Mouse (Mus musculus) limb, embryonic 15.5 days (tissue): ENCODE data around the gene Yap1. TPM values are rescaled to one million over a fixed set of nuclear protein-coding genes. Genes with fewer than 3 reads are reported as not detected.

Experiments
- ATAC-seq: fragments of 200-750 bp; cut with Nextera tagmentation; 2 replicates; pipeline ENCODE4 v1.8.0; 2017; ENCODE audit warnings: low read depth, moderate TSS enrichment; ENCODE audit not compliant: insufficient number of reproducible peaks, low FRiP score, low TSS enrichment
- H3K27ac ChIP-seq: fragments of 300-500 bp; sonication (generic); 2 replicates; pipeline ENCODE4 v1.5.1; 2015; ENCODE audit warnings: moderate library complexity, mild to moderate bottlenecking, inconsistent platforms
- H3K27me3 ChIP-seq: fragments of 300-500 bp; sonication (generic); 2 replicates; pipeline ENCODE4 v1.6.1; 2015; ENCODE audit warnings: inconsistent platforms
- H3K36me3 ChIP-seq: fragments of 300-500 bp; sonication (generic); 2 replicates; pipeline ENCODE4 v1.6.1; 2015; ENCODE audit warnings: inconsistent platforms
- H3K4me1 ChIP-seq: fragments of 300-500 bp; sonication (generic); 2 replicates; pipeline ENCODE4 v1.6.1; 2015; ENCODE audit warnings: inconsistent platforms
- H3K4me2 ChIP-seq: fragments of 300-500 bp; sonication (generic); 2 replicates; pipeline ENCODE4 v1.6.1; 2015; ENCODE audit warnings: mild to moderate bottlenecking, inconsistent platforms
- H3K4me3 ChIP-seq: fragments of 300-500 bp; sonication (generic); 2 replicates; pipeline ENCODE4 v1.5.1; 2015; ENCODE audit warnings: mild to moderate bottlenecking, inconsistent platforms
- H3K9ac ChIP-seq: fragments of 300-500 bp; sonication (generic); 2 replicates; pipeline ENCODE4 v1.6.1; 2015; ENCODE audit warnings: inconsistent platforms
- H3K9me3 ChIP-seq: fragments of 300-500 bp; sonication (generic); 2 replicates; pipeline ENCODE4 v1.6.1; 2016; ENCODE audit warnings: inconsistent platforms
- WGBS: fragments of 180-500 bp; shearing (Covaris S2); methylation state at CpG from one replicate; pipeline ENCODE4 v1.1.7; 2015; 5-methylcytosine and 5-hydroxymethylcytosine counted together
- polyA plus RNA-seq: library from polyadenylated mRNA; unstranded; fragments of >200 nt; fragmentation: Nextera tagmentation; extraction: Ambion mirVana; gene quantifications from 2 replicates; pipeline ENCODE4 v1.2.1, GENCODE M21; 2015

Gene Yap1
- polyA plus RNA-seq, 1 experiment from 2014 or later, result 41.1 TPM

DNA sequence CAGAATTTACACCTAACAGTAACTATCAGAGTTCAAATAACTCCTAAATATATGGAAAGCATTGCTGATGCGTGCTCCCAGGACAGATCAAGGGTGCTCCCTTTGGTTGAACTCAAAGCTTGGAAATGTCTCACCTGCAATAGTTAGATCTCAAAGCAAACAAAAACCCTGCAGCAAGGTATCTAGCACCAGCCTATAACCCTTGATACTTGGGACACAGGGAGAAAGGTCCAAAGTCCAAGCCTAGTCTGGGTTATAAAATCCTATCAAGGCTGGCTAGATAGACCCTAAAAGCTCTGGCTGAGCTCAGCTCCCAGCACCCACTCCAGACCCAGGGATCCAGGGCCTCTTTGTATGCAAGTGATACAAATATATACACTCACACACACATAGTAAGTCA, 36.4 kb downstream of the Yap1 start:
- Histone ChIP-seq H3K9me3 (no peaks in the 10 kb centered on the region), H3K4me3 (no peak overlapping the region), H3K36me3 (peaks cover 23% of the 10 kb centered on the region; the same call in 1 of the 2 replicates), H3K27me3 (no peaks in the 10 kb centered on the region), H3K4me2 (no peak overlapping the region), H3K27ac (no peak overlapping the region), H3K4me1 (peaks cover 17% of the 10 kb centered on the region), H3K9ac (no peak overlapping the region)
- WGBS, result 87% methylated on average over 1 of the region's 1 CpGs
- ATAC-seq, result no peak

DNA sequence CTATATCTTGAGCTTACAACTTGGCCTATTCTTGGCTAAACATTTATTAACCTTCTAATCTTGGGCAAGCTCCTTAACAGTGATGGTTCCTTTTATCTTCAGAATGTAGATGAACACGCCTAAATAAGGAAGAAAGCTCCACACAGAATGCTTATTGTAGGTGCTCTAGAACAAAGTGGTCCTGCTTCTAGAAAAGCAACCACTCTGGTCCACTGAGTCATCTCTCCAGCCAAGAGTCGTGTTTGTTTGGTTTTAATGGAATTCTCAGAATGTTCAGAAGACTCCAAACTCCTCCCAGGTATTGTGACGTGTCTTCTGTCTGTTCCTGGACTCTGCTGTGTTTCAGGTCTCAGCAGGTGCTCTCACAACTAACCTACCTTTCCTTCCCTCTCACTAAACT, 38.8 kb downstream of the Yap1 start:
- no peak for ATAC-seq
- Histone ChIP-seq H3K36me3 (peaks cover 19% of the 10 kb centered on the region; the same call in 1 of the 2 replicates), H3K27me3 (no peaks in the 10 kb centered on the region), H3K4me1 (peaks cover 40% of the 10 kb centered on the region), H3K9ac (no peak overlapping the region), H3K4me3 (no peak overlapping the region), H3K4me2 (no peak overlapping the region), H3K9me3 (no peaks in the 10 kb centered on the region), H3K27ac (no peak overlapping the region)
- 58% methylated on average over 3 of the region's 3 CpGs for WGBS

DNA sequence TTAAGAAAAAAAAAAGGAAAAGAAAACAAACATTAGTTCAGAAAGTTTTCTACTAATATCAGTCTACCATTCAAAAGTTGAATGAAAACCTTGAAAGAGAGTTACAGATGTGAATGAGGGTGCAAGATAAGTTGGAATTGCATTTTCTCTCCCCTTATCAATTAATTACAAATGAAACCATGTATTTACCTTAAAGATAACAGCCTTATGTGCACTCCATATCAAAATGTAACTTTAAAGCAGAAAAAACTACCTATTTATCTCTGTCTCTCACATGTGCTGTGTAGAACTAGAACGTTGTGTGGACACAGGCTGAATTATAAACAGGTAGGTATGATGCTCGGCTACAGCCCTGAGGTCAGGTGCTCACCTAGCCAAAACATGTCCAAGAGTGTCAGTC, 40.5 kb downstream of the Yap1 start:
- Histone ChIP-seq H3K36me3 (0 out of 2 replicates have a peak, but pooled peaks cover 12% of the 10 kb centered on the region), H3K4me2 (no peak overlapping the region), H3K4me1 (peaks cover 55% of the 10 kb centered on the region), H3K9me3 (no peaks in the 10 kb centered on the region), H3K27me3 (no peaks in the 10 kb centered on the region), H3K4me3 (no peak overlapping the region), H3K9ac (no peak overlapping the region), H3K27ac (no peak overlapping the region)
- 80% methylated on average over 2 of the region's 2 CpGs for WGBS
- no peak for ATAC-seq

DNA sequence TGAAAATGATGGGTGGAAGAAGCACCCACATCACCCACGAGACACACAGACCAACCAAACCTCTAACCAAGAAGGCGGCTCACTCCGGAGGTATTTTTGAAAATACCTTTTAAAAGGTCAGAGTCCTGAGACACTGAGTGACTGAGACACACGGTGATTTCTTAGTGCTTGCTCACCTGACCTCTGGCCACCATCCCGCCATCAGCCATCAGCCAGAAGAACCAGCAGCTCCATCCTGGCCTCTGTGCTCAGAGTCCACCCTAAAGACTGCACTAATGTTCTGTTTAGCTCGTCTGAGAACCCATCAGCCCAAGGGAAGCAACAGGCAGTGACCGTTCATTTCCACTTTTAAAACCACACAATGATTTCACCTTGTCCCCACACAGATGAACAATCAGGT, 41.5 kb downstream of the Yap1 start:
- H3K36me3 ChIP-seq, result 0 out of 2 replicates have a peak, but pooled peaks cover 6% of the 10 kb centered on the region
- no peaks in the 10 kb centered on the region for H3K9me3 ChIP-seq
- no peak for ATAC-seq
- H3K9ac ChIP-seq, result no peak overlapping the region
- H3K27me3 ChIP-seq, result no peaks in the 10 kb centered on the region
- no peak overlapping the region for H3K4me2 ChIP-seq
- H3K4me1 ChIP-seq, result peaks cover 52% of the 10 kb centered on the region
- H3K4me3 ChIP-seq, result no peak overlapping the region
- WGBS, result 65% methylated on average over 7 of the region's 7 CpGs
- 0 out of 2 replicates have a peak overlapping the region, but pooled peaks have one; percentile 84 for H3K27ac ChIP-seq

DNA sequence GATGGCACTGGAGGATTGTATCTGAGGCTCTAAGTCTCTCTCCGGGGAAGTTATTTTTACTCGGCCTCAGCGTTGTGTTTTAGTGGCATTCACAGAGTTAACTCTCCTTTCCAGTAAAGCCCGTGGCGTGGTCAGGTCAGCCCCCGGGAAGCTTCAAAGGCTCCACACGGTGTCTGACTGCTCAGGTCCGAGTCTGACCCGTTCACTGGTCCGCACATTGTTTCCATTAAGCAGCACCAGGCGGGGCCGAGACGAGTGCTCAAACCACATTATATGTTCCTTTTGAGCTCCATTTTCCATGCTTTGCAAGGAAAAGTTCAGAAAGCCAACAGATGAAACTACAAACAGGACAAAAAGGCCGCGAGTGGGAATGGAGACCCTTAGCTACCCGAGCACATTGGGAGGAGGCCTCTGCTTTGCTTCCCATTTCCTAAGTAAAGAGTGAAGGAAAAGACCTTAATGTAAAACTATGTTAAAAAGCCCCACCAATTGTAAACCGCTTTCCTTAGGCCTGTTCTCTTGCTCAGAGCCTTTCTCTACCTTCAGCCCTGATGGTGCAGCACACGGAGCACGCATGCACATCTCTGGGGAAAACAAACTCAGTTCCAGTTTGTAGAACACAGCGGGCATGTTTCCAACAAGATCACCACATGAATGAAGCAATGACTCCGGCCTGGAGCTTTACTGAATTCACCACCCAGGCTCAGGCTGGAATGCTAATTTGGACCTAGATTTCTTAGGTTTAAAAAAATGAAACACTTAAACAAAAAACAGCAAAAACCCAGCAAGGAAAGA, 42.8 kb downstream of the Yap1 start:
- Histone ChIP-seq H3K4me1 (peaks cover 56% of the 10 kb centered on the region), H3K4me2 (peak overlapping the region; percentile 10), H3K4me3 (no peak overlapping the region), H3K27ac (peak overlapping the region; percentile 84), H3K9ac (no peak overlapping the region), H3K36me3 (0 out of 2 replicates have a peak, but pooled peaks cover 5% of the 10 kb centered on the region), H3K9me3 (no peaks in the 10 kb centered on the region), H3K27me3 (no peaks in the 10 kb centered on the region)
- 17% methylated on average over 21 of the region's 21 CpGs for WGBS
- no peak for ATAC-seq

DNA sequence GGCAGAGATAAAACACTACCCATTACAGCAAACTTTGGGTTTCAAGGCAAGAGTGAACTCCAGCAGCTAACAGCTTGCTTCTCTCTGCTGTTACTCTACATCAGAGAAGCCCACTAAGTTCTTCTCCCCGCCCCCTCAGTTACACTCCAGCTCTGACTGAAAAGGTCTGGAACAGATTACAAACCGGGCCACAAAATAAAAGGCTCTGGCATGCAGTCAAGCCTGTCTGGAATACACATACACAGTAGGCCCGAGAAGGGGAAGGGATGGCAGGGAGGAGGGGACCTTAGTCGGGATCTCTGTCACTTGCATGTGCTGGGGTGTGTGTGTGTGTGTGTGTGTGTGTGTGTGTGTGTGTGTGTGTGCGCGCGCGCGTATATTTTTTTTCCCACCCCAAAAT, 44.0 kb downstream of the Yap1 start:
- H3K9ac ChIP-seq, result no peak overlapping the region

DNA sequence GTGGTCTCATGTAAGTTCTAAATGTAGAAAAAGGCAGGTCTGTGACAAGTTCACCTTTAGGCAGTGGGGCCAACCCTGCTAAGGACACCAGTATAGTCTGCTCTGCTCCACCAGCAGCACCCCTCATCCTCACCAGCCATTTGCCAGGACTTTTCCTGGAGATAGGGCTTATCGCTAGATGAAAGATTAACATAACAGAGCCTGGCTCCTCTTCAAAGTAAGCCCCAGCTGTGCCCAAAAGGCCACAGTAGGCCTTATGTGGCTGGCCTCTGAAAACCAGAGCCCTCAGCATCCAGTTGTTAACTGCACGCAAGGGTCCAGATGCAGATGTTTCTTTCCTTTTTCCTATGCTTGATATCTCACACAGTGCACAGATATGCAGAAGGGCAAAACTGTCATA, 45.1 kb downstream of the Yap1 start:
- 70% methylated on average over 2 of the region's 2 CpGs for WGBS
- H3K4me2 ChIP-seq, result no peak overlapping the region
- no peak overlapping the region; the same call in none of the 2 replicates for H3K27ac ChIP-seq
- H3K27me3 ChIP-seq, result no peaks in the 10 kb centered on the region
- ATAC-seq, result no peak
- H3K9ac ChIP-seq, result no peak overlapping the region
- peaks cover 14% of the 10 kb centered on the region for H3K36me3 ChIP-seq
- H3K4me1 ChIP-seq, result peaks cover 44% of the 10 kb centered on the region
- no peak overlapping the region for H3K4me3 ChIP-seq
- H3K9me3 ChIP-seq, result no peaks in the 10 kb centered on the region

More for the DNA sequence above, 44.0 kb downstream of the Yap1 start:
- no peaks in the 10 kb centered on the region for H3K9me3 ChIP-seq
- no peaks in the 10 kb centered on the region for H3K27me3 ChIP-seq
- peaks cover 51% of the 10 kb centered on the region for H3K4me1 ChIP-seq
- WGBS, result 19% methylated on average over 8 of the region's 9 CpGs
- ATAC-seq, result peak; percentile 90
- H3K36me3 ChIP-seq, result peaks cover 8% of the 10 kb centered on the region; the same call in 1 of the 2 replicates
- H3K4me3 ChIP-seq, result no peak overlapping the region
- H3K4me2 ChIP-seq, result 0 out of 2 replicates have a peak overlapping the region, but pooled peaks have one; percentile 1
- peak overlapping the region; percentile 84 for H3K27ac ChIP-seq

DNA sequence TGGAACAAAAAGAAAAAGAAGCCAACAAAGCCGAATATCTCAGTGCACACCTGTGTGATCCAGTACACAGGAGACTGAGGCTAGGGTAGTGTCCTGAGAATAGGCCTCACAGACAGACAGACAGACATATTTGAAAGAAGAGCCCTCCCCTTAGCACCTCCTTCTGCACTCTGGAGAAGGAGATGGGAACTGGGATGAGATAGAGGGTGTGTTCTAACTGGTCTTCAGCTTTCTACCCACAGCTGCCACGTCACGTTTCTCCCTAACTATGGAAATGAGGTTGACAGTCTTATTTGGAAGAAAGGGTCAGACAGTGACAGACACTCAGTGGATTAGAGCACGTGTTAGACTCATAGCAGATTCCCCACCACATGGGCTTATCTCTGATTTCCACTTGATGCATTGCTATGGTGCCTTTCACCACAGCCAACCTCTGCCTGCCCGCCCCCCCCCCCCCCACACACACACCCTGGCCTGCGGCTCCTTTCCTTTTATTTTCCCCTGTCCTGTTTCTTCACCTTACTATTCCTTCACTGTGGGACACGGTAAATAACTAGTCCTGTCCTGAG, 46.3 kb downstream of the Yap1 start:
- Histone ChIP-seq H3K27ac (no peak overlapping the region), H3K9ac (no peak overlapping the region), H3K4me1 (peaks cover 44% of the 10 kb centered on the region), H3K9me3 (no peaks in the 10 kb centered on the region), H3K4me3 (no peak overlapping the region), H3K27me3 (no peaks in the 10 kb centered on the region), H3K36me3 (peaks cover 18% of the 10 kb centered on the region), H3K4me2 (no peak overlapping the region)
- ATAC-seq, result no peak
- WGBS, result 64% methylated on average over 6 of the region's 7 CpGs

DNA sequence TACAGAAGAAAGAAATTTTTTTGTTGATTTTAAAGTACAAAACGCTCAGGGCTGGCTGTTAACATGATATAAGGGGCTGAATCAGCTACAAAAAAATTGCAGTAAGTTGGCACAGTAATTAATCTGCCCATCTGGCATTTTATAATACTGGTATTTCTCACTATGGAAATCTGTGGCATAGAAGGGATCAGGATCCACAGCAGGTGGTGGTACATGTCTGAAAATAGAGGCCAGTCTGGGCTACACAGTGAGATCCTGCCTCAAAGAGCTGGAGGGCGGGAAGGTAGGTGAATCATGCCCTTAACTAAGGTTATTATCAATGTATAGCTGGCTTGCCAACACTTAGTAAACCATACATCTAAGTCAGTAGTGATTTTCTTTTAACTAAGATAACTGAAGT, 47.0 kb downstream of the Yap1 start:
- H3K27me3 ChIP-seq, result no peaks in the 10 kb centered on the region
- peaks cover 25% of the 10 kb centered on the region for H3K36me3 ChIP-seq
- no peak overlapping the region for H3K4me2 ChIP-seq
- WGBS, result 65% methylated on average over 2 of the region's 2 CpGs
- H3K9ac ChIP-seq, result no peak overlapping the region
- ATAC-seq, result no peak
- peaks cover 38% of the 10 kb centered on the region for H3K4me1 ChIP-seq
- no peak overlapping the region for H3K4me3 ChIP-seq
- no peaks in the 10 kb centered on the region for H3K9me3 ChIP-seq
- H3K27ac ChIP-seq, result no peak overlapping the region

DNA sequence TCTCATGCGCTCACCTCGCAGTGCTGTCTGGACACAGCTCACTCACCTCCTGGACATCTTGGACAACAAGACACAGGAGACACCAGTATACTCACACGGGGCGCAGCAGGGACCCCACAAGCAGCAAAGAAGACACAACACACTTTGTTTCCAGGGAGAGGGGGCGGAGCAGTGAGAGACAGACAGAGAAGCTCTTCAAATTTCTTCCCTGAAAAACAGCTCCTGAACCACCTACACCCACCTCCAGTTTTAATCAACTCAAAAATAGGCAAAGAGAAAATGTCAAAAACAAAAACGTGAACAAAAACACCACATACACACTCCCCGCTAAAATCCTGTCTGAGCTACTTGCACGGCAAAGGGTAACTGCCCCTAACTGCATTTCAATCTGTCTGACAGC, 48.0 kb downstream of the Yap1 start:
- H3K27me3 ChIP-seq, result no peaks in the 10 kb centered on the region
- no peak overlapping the region for H3K9ac ChIP-seq
- no peak overlapping the region for H3K27ac ChIP-seq
- no peak overlapping the region for H3K4me3 ChIP-seq
- no peak for ATAC-seq
- WGBS, result 88% methylated on average over 8 of the region's 8 CpGs
- peaks cover 28% of the 10 kb centered on the region for H3K36me3 ChIP-seq
- H3K9me3 ChIP-seq, result no peaks in the 10 kb centered on the region
- peaks cover 27% of the 10 kb centered on the region for H3K4me1 ChIP-seq
- H3K4me2 ChIP-seq, result no peak overlapping the region

DNA sequence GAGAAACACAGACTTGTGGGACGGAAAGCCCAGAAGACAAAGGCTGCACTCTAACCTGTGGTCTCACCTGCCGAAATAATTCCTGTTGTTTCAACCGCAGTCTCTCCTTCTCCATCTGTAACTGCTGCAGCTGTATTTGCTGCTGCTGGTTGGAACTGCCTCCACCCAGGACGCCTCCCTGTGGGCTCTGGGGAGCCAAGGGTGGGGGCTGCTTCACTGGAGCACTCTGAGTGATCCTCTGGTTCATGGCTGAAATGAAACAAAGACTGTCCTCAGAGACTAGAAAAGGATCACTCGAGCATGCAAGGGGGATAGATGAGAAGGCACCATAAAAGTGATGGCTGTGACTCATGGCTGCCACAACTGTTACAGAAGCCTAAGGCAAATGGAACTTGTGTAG, 51.5 kb downstream of the Yap1 start:
- H3K9ac ChIP-seq, result no peak overlapping the region

DNA sequence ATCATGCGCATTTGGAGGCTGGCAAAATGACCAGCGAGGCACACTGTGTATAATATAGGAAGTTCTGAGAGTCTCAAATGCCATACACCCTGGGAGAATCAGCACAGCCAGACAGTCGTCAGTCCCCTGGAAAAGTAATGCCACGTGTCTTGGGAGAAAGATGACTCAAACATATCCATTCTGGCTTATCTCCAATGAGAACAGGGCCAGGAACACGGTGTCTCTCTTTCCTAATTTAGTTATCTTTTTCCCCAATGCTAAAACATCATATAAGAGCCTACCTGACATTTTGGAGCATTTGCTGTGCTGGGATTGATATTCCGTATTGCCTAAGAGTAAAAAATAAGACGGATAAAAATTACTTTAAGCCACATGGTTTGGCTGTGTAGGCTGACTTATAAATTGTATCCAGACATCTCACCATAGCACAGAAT, 54.2 kb downstream of the Yap1 start:
- H3K4me3 ChIP-seq, result no peak overlapping the region
- no peaks in the 10 kb centered on the region for H3K4me1 ChIP-seq
- no peak for ATAC-seq
- no peaks in the 10 kb centered on the region for H3K27me3 ChIP-seq
- no peaks in the 10 kb centered on the region for H3K9me3 ChIP-seq
- no peak overlapping the region for H3K9ac ChIP-seq
- 65% methylated on average over 7 of the region's 7 CpGs for WGBS
- peaks cover 68% of the 10 kb centered on the region for H3K36me3 ChIP-seq
- no peak overlapping the region for H3K4me2 ChIP-seq
- H3K27ac ChIP-seq, result peak overlapping the region; percentile 68

More for the DNA sequence above, 51.5 kb downstream of the Yap1 start:
- no peaks in the 10 kb centered on the region for H3K9me3 ChIP-seq
- H3K4me1 ChIP-seq, result peaks cover 3% of the 10 kb centered on the region
- no peak overlapping the region for H3K4me3 ChIP-seq
- no peak for ATAC-seq
- H3K27ac ChIP-seq, result no peak overlapping the region
- WGBS, result 80% methylated on average over 5 of the region's 5 CpGs
- H3K36me3 ChIP-seq, result peaks cover 61% of the 10 kb centered on the region
- H3K4me2 ChIP-seq, result no peak overlapping the region
- H3K27me3 ChIP-seq, result no peaks in the 10 kb centered on the region
